Mouse (Mus musculus) limb, embryonic 10.5 days (tissue): ENCODE measurements around the gene Xk. TPM values are rescaled to one million over a fixed set of nuclear protein-coding genes. Genes with fewer than 3 reads are reported as not detected.

Experiments used
- DNase-seq: peaks from one replicate; pipeline ENCODE4 v3.0.0-alpha.2; 2017; ENCODE audit warnings: low spot score
- H3K27ac ChIP-seq: fragments of 300-500 bp; sonication (generic); 2 replicates; pipeline ENCODE4 v1.5.1; 2016; ENCODE audit warnings: mild to moderate bottlenecking
- H3K27me3 ChIP-seq: fragments of 300-500 bp; sonication (generic); 2 replicates; pipeline ENCODE4 v1.6.1; 2016; ENCODE audit warnings: low read depth, mild to moderate bottlenecking; ENCODE audit not compliant: poor library complexity, severe bottlenecking
- H3K36me3 ChIP-seq: fragments of 300-500 bp; sonication (generic); 2 replicates; pipeline ENCODE4 v1.6.1; 2016; ENCODE audit warnings: mild to moderate bottlenecking, moderate library complexity
- H3K4me1 ChIP-seq: fragments of 300-500 bp; sonication (generic); 2 replicates; pipeline ENCODE4 v1.6.1; 2016
- H3K4me3 ChIP-seq: fragments of 300-500 bp; sonication (generic); 2 replicates; pipeline ENCODE4 v1.5.1; 2016; ENCODE audit warnings: mild to moderate bottlenecking, moderate library complexity
- H3K9me3 ChIP-seq: fragments of 300-500 bp; sonication (generic); replicated peaks from 2 replicates; pipeline ENCODE4 v1.6.1; 2016; ENCODE audit warnings: mild to moderate bottlenecking
- WGBS: fragments of 180-500 bp; shearing (Covaris S2); methylation state at CpG from one replicate; pipeline ENCODE4 v1.1.7; 2016; 5-methylcytosine and 5-hydroxymethylcytosine counted together
- polyA plus RNA-seq: library from polyadenylated mRNA; unstranded; fragments of >200 nt; fragmentation: Nextera tagmentation; extraction: Ambion mirVana; gene quantifications from 2 replicates; pipeline ENCODE4 v1.2.1, GENCODE M21; 2016

Xk gene
- 1.7 and 1.9 TPM in 2 replicates for polyA plus RNA-seq

DNA sequence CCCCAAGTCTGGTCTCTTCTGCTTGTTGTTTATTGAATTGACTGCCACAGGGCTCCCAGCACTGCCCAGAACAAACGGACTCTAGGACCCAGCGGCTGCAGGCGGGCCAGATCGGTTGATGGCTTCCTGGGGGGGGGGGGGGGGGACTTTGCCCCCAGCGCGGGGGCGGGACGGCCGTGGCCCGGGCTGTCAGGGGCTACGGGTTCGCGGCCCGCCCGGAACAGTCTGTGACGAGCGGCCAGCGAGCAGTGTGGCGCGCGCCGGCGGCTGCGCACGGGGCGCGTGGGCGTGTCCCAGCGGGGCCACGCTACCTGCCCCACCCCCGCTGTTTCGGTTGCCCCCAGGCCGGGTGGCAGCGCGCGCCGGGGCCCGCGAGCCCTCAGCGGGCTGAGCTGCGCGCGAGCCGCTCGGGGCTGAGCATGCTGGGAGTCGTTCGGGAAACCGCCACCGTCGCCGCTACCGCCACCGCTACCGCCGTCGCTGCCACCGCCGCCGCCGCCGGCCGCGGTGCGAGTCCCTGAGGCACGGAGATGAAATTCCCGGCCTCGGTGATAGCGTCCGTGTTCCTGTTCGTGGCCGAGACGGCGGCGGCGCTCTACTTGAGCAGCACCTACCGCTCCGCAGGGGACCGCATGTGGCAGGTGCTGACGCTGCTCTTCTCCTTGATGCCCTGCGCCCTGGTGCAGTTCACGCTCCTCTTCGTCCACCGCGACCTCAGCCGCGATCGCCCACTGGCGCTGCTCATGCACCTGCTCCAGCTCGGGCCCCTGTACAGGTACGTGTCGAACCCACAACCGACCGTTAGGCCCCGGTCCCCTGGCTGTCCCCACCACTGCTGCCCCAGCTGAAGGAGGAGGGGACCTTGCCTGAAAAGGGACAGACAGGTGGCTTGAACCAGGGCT, at the start of gene Xk:
Xk (plus strand) TSS at position 297 of the 902 bp plus-strand sequence.
- 8% methylated on average over 52 of the region's 94 CpGs for WGBS
- peak within 1 kb of the TSS; percentile 61 for H3K4me3 ChIP-seq
- DNase-seq, result peak; percentile 74
- H3K9me3 ChIP-seq, result no peaks in the 10 kb centered on the region
- no peaks in the 10 kb centered on the region for H3K4me1 ChIP-seq
- no peaks in the 10 kb centered on the region for H3K36me3 ChIP-seq
- H3K27ac ChIP-seq, result peak within 1 kb of the TSS; percentile 79
- peaks cover 13% of the 10 kb centered on the region for H3K27me3 ChIP-seq

DNA sequence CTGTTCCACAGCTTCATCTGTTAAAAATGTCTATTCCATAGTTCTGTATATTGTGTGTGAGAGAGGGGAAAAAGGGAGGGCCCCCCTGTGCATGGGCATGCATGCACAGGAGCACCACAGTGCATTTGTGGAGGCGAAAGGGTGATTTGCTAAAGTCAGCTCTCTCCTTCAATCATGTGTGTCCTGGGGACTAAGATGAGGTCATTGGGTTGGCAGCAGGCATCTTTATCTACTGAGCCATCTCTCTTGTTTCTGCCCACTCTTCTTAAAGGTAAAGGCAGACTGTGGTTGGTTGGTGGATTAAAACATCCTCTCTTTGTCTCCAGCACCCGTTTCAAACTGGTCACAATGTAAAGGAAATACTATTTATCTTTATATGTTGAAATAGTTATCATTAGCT, 45.5 kb upstream of the Xk start:
- no peak for DNase-seq
- no peaks in the 10 kb centered on the region for H3K36me3 ChIP-seq
- H3K4me3 ChIP-seq, result no peak overlapping the region
- H3K9me3 ChIP-seq, result no peaks in the 10 kb centered on the region
- no peaks in the 10 kb centered on the region for H3K4me1 ChIP-seq
- H3K27ac ChIP-seq, result no peak overlapping the region
- H3K27me3 ChIP-seq, result no peaks in the 10 kb centered on the region
- 81% methylated on average over 2 of the region's 2 CpGs for WGBS

DNA sequence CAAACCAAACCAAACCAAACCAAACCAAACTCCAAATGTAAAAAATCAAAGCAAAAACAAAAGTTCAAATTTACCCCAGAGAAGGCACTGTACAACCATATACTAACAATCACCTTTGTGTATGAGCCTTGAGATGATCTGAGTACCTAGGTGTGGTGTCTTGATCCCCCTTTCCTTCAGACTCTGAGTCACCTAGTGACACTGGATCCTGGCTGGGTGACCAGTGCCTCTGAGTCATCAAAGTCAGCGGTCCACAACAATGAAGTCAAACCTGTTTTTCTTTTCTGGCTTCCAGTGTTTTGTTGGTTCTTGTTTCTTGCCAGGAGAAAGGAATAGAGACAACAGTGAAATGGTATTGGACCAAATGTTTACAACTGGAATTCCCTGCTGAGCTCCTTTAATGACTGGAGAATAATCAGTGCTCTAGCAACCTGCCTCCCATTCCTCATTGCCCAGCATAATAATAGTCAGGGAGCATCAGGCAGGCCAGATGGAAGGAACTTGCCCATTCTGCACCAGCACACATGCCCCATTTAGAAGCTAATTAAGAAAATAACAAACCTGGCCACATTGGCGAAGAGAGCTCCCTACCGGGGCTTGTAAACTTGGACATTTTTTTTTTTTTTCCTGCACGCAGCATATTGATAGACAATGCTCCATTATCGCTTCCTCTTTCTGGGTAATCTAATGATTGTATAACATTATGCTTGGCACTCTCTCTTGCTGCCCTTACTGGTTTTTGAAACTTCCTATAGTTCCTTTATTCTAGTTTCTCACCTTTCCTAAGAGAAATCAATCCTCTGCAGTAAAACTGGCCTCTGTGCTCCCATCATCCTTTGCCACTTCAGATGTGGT, 31.6 kb upstream of the Xk start:
- WGBS, result 86% methylated on average over 5 of the region's 5 CpGs

DNA sequence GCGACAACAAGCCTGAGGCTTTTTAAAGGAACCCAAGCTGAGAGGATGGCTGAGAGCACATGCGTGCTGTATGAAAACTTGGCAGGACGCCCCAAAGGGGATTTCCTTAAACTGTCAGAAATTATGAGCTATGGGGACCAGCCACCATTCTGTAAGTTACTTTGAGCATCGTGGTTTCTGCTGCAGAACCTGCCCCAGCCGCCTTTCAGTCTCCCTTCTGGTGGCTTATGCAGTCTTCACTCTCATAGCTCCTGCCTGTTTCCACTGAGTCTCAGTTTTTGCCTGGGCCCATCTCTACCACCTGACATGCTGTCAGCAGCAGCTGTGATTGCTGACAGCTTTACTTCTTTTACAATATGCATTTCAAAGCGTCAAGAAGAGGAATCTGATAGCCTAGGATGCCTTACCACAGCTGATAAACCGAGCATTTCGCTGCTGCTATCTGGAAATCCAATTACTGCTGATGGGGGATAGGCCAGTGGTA, 29.1 kb upstream of the Xk start:
- H3K9me3 ChIP-seq, result no peaks in the 10 kb centered on the region
- H3K36me3 ChIP-seq, result no peaks in the 10 kb centered on the region
- H3K4me3 ChIP-seq, result no peak overlapping the region
- H3K27me3 ChIP-seq, result no peaks in the 10 kb centered on the region
- WGBS, result 81% methylated on average over 8 of the region's 8 CpGs
- no peaks in the 10 kb centered on the region for H3K4me1 ChIP-seq
- DNase-seq, result no peak
- H3K27ac ChIP-seq, result no peak overlapping the region

More for the DNA sequence above, 31.6 kb upstream of the Xk start:
- Histone ChIP-seq H3K4me1 (no peaks in the 10 kb centered on the region), H3K9me3 (no peaks in the 10 kb centered on the region), H3K27ac (no peak overlapping the region), H3K27me3 (no peaks in the 10 kb centered on the region), H3K36me3 (no peaks in the 10 kb centered on the region), H3K4me3 (no peak overlapping the region)
- DNase-seq, result no peak

DNA sequence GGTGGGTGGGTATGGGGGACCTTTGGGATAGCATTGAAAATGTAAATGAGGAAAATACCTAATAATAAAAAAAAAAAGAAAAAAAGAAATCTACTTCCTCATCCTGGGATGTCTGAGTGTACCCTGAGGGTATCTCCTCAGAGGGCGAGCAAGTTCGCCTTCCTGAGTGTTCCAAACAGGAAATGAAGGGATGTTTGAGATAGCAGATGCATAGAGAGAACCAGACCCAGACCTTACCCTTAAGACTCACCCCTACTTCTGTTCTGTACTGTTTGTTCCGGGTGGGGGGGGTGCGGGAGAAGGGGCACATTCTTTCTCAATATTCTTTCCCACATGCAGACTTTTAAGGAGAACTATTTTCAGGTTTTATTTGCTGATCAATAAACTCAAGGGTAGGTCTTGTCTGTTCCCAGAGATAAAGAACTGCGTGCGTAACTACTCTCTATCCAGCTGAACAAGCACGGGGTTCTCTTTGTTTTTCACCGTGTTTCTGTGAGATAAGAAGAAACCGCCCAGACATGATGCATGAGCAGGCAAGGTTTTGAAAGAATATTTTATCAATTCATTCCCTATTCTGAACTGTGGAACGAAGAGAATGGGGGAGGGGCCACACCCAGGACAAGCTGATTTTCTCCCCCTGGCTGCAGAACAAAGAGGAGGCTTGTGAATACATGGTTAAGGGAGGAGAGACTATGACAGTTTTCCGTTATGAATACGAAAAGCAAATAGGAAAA, 27.8 kb upstream of the Xk start:
- WGBS, result 86% methylated on average over 12 of the region's 12 CpGs
- H3K27ac ChIP-seq, result no peak overlapping the region
- no peaks in the 10 kb centered on the region for H3K4me1 ChIP-seq
- H3K27me3 ChIP-seq, result no peaks in the 10 kb centered on the region
- no peak for DNase-seq
- H3K4me3 ChIP-seq, result no peak overlapping the region
- H3K36me3 ChIP-seq, result no peaks in the 10 kb centered on the region
- no peaks in the 10 kb centered on the region for H3K9me3 ChIP-seq

DNA sequence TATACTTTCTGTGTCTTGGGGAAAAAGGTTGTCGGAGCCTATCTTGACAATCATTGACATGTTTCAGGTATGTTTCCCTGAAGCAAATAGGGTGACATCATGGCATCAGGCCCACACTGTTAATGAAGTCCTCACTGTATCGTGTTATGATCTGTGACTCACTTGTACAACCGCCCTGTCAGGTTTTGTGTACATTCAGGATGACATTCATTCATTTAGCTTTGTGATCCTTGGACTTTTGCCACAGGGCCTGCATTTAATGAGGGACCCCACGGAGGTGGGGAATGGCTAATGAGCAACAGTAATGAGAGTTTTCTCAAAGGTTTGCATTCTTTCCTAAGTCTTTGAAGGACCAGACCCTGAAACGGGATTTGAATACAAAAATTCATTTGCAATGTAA, 23.6 kb upstream of the Xk start:
- 72% methylated on average over 5 of the region's 5 CpGs for WGBS
- no peak overlapping the region for H3K27ac ChIP-seq
- H3K4me3 ChIP-seq, result no peak overlapping the region
- no peak for DNase-seq
- H3K9me3 ChIP-seq, result no peaks in the 10 kb centered on the region
- H3K36me3 ChIP-seq, result no peaks in the 10 kb centered on the region
- no peaks in the 10 kb centered on the region for H3K27me3 ChIP-seq
- H3K4me1 ChIP-seq, result no peaks in the 10 kb centered on the region

DNA sequence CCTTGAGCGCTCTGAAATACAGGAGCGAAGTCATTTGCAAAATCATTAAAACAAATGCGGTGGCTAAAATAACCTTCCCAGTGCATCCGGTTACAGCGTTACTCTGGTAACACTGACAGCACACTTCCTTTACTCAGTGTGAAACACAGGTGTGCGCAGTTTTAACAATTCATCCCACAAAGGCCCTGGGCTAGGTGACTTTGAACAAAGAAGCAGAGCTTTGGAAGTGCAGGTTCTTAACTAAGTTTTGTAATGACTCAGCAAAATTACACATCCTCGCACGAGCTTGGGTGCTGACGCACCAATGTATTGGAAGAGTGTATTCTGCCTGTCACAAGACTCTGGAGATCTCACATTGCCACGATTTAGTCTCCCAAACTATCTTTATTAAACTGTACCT, 18.6 kb upstream of the Xk start:
- H3K27me3 ChIP-seq, result no peaks in the 10 kb centered on the region
- no peaks in the 10 kb centered on the region for H3K4me1 ChIP-seq
- no peak overlapping the region for H3K27ac ChIP-seq
- no peak for DNase-seq
- no peaks in the 10 kb centered on the region for H3K36me3 ChIP-seq
- WGBS, result 87% methylated on average over 10 of the region's 10 CpGs
- H3K9me3 ChIP-seq, result no peaks in the 10 kb centered on the region
- H3K4me3 ChIP-seq, result no peak overlapping the region

DNA sequence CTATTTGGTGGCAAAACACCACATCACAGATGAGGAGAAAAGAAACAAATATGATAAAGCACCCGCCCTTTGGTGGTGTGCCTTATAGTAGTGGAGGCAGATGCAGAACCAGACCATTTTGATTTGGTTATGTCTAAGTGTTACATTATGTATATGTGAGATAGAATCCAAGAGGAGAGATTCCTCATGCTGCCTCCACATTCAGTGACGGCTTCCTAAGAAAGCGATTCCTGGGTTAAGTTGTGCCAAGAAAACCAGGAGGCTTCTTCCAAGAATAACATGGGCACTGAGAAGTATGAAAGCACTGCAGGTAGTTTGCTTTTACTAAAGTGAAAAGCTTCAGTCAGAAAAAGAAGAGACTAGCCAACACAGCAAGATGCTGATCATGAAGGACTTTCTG, 17.7 kb upstream of the Xk start:
- H3K27me3 ChIP-seq, result no peaks in the 10 kb centered on the region
- H3K36me3 ChIP-seq, result no peaks in the 10 kb centered on the region
- H3K4me3 ChIP-seq, result no peak overlapping the region
- WGBS, result 96% methylated on average over 3 of the region's 3 CpGs
- H3K9me3 ChIP-seq, result no peaks in the 10 kb centered on the region
- H3K27ac ChIP-seq, result no peak overlapping the region
- H3K4me1 ChIP-seq, result no peaks in the 10 kb centered on the region
- DNase-seq, result no peak

DNA sequence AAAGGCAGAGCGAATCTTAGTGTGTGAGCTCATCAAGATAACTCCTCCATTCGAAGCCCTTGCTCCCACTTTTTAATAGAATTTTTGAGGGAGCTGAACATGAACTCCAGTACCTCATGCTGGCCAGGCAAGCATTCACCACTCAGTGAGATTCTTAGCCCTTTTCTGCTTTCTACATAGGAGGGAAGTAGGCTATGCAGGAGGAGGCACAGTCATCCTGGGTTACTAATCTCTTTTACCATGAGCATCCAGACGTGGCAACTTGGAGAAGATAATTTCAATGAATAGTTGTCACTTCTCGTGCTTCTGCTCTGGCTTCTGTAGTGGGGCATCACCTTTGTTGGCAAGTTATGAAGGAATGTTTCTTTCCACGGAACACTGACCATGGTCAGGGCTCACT, 15.8 kb upstream of the Xk start, which contains the start of gene Gm14862:
Gm14862 (minus strand) TSS at position 134 of the 400 bp plus-strand sequence.
- H3K4me1 ChIP-seq, result no peaks in the 10 kb centered on the region
- no peaks in the 10 kb centered on the region for H3K27me3 ChIP-seq
- no peak within 1 kb of the TSS for H3K27ac ChIP-seq
- DNase-seq, result no peak
- WGBS, result 79% methylated on average over 5 of the region's 5 CpGs
- H3K9me3 ChIP-seq, result no peaks in the 10 kb centered on the region
- H3K36me3 ChIP-seq, result no peaks in the 10 kb centered on the region
- H3K4me3 ChIP-seq, result no peak within 1 kb of the TSS

DNA sequence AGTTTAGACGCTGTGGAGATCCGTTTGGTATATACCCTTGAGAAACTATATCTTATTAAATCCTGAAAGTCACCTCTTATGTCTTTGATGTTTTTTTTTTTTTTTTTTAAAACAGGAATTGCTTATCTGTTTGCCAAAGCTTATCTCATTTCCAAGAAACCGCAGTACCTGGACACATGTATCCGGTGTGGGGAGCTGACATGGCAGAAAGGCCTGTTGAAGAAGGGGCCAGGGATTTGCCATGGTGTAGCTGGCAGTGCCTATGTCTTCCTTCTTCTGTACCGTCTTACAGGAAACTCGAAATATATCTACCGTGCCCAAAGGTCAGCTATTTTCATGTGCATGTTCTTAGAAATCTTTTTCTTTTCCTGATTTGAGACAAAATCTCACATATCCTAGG, 14.7 kb upstream of the Xk start:
- Histone ChIP-seq H3K27ac (no peak overlapping the region), H3K9me3 (no peaks in the 10 kb centered on the region), H3K36me3 (no peaks in the 10 kb centered on the region), H3K4me1 (no peaks in the 10 kb centered on the region), H3K4me3 (no peak overlapping the region), H3K27me3 (no peaks in the 10 kb centered on the region)
- no peak for DNase-seq
- WGBS, result 96% methylated on average over 7 of the region's 7 CpGs

DNA sequence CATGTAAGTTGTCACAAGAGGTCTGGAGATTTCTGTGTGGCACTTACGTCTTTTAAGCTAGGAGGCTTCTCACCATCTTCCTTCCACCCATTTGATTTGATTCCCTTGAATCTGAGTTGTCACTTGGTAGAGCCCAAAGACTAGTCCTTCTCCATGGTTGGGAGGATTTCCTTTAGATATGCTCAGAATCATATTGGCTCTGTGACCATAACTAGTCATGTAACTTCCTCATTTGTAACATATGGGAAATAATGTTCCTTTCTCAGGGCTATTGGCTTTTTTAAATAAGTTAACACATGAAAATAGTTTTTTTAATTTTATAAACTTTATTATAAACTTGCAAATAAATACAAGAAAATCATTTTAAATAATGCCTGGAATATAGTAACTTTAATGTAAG, 13.3 kb upstream of the Xk start:
- no peaks in the 10 kb centered on the region for H3K36me3 ChIP-seq
- H3K4me3 ChIP-seq, result no peak overlapping the region
- H3K9me3 ChIP-seq, result no peaks in the 10 kb centered on the region
- H3K27me3 ChIP-seq, result no peaks in the 10 kb centered on the region
- H3K4me1 ChIP-seq, result no peaks in the 10 kb centered on the region
- DNase-seq, result no peak
- no peak overlapping the region for H3K27ac ChIP-seq
- 95% methylated on average over 1 of the region's 1 CpGs for WGBS

DNA sequence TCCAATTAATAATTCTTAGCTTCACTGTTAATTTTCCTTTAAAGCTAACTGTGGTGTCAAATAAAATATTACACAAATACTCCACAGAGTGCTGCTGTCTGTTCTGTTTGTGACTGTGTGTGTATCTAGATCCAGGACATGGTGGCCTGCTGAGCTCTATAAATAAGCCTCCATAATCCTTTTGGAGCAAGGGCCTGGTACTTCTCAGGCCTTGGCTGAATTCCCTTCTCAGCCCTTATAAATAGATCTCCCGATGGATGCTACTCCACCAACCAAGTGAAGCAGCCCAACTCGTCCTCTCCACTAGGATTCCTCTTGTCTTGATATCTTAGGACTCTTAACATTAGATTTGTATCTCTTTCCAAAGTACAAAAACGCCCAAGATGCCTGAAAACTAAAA, 1.4 kb upstream of the Xk start:
- WGBS, result 85% methylated on average over 3 of the region's 3 CpGs
- H3K36me3 ChIP-seq, result no peaks in the 10 kb centered on the region
- H3K9me3 ChIP-seq, result no peaks in the 10 kb centered on the region
- DNase-seq, result no peak
- no peak overlapping the region for H3K27ac ChIP-seq
- no peaks in the 10 kb centered on the region for H3K4me1 ChIP-seq
- H3K4me3 ChIP-seq, result no peak overlapping the region
- H3K27me3 ChIP-seq, result peaks cover 13% of the 10 kb centered on the region
